Mouse (Mus musculus) liver, adult 2 months (tissue): ENCODE measurements around the gene Sept9.
A peak's percentile ranks its signal among the peaks of the same experiment; 100 is the strongest.

Experiments
- CTCF ChIP-seq: fragments of 200-500 bp; IDR thresholded peaks from 2 replicates; pipeline ENCODE4 v1.5.1; 2011; ENCODE audit warnings: low read depth, low read length, control low read depth
- POLR2A ChIP-seq: fragments of 200-500 bp; IDR thresholded peaks from 2 replicates; pipeline ENCODE4 v1.6.1; 2011; ENCODE audit warnings: low read length, control low read depth; ENCODE audit not compliant: insufficient read depth; ENCODE audit errors: extremely low read depth

GRCm38 (mm10) chr11:117359870-117360269, 160.4 kb downstream of the Sept9 start:
- TF ChIP-seq POLR2A (no peak), CTCF (peak; percentile 92)
